In the genomic region with DNA sequence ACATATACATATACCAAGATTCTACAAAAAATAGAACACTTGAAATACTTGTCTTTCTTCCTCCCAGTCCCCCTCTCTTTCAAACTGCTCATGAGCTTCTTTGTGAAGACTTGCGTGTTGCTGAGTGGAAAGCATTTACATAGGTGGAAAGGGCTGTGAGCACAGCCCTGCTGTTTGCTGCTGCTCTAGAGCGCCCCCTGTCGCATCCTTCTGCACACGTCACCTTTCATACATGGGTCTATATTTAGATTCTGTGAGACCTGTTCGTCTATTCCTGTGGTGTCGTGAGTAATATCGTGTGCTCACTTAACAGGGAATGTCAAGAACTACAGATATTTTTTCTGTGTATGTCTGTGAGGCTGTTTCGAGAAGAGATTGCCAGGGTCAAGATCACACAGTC, we compare ENCODE assay signal across 8 mouse cellular contexts. TPM values are rescaled to one million over a fixed set of nuclear protein-coding genes. Genes with fewer than 3 reads are reported as not detected.
DNase-seq lines count a peak whose midpoint lies in the region; ATAC-seq and TF ChIP-seq lines count a peak whose summit lies in the region.

No protein-coding gene starts in this region.

- H3K4me3 ChIP-seq in hindbrain, embryonic 14.5 days (replicated peaks; ENCODE audit: low read length) = no peak overlapping the region
- H3K4me3 ChIP-seq in hindbrain, embryonic 12.5 days = no peak overlapping the region
- H3K4me3 ChIP-seq in liver, adult 2 months (ENCODE audit: insufficient read depth, low read depth, low read length) = no peak overlapping the region

- peak; percentile 83 for TF ChIP-seq CTCF in Patski (IDR thresholded peaks at IDR 0.05)
- TF ChIP-seq CTCF in liver, adult 2 months (IDR thresholded peaks at IDR 0.05; ENCODE audit: low read depth, low read length) = peak; percentile 94

- CTCF ChIA-PET in Patski (lab: Charles Lee) = interaction anchor here (0.7 to 1.3 kb wide), 7 partner anchors 10 to 27 kb away, joined by 3 to 5 read pairs (median 3); no protein-coding TSS in a partner anchor

- in situ Hi-C loops in Patski (cut with MboI; ENCODE audit: low pct_unique_long_range_greater_than_20kb) = no loop called here

- no peaks in the 10 kb centered on the region for H3K27me3 ChIP-seq in hindbrain, embryonic 14.5 days (ENCODE audit: control insufficient read depth, insufficient read depth, low read length)
- H3K27me3 ChIP-seq in hindbrain, embryonic 12.5 days = no peaks in the 10 kb centered on the region
- peaks cover 26% of the 10 kb centered on the region for H3K27me3 ChIP-seq in Patski
- H3K27me3 ChIP-seq in liver, adult 2 months (ENCODE audit: control insufficient read depth, insufficient read depth, low read length) = no peaks in the 10 kb centered on the region

- no peaks in the 10 kb centered on the region for H3K79me2 ChIP-seq in liver, adult 2 months (ENCODE audit: control insufficient read depth, insufficient read depth, low read length)

- H3K27ac ChIP-seq in hindbrain, embryonic 14.5 days = no peak overlapping the region
- H3K27ac ChIP-seq in hindbrain, embryonic 12.5 days = no peak overlapping the region
- H3K27ac ChIP-seq in liver, adult 2 months (replicated peaks; ENCODE audit: insufficient read depth, low read depth, low read length) = no peak overlapping the region

- POLR2A ChIA-PET in Patski (lab: Charles Lee) = no interaction called here

- no peaks in the 10 kb centered on the region for H3K36me3 ChIP-seq in hindbrain, embryonic 14.5 days (replicated peaks; ENCODE audit: control insufficient read depth, insufficient read depth)
- no peaks in the 10 kb centered on the region for H3K36me3 ChIP-seq in hindbrain, embryonic 12.5 days
- no peaks in the 10 kb centered on the region for H3K36me3 ChIP-seq in liver, adult 2 months (ENCODE audit: control insufficient read depth, insufficient read depth, low read length)

- DNase-seq in hindbrain, embryonic 14.5 days (ENCODE audit: low spot score) = peak; percentile 66
- DNase-seq in Patski (ENCODE audit: low read depth, low spot score) = no peak
- DNase-seq in embryo, embryonic 10.5 days (ENCODE audit: low spot score) = peak; percentile 76
- DNase-seq in liver, adult 2 months (ENCODE audit: extremely low read depth, low read depth, low spot score) = peak; percentile 50
- peak; percentile 43 for DNase-seq in ovary, postnatal 36 days (ENCODE audit: low spot score)
- no peak for DNase-seq in spleen, postnatal 4 days (ENCODE audit: low spot score in 2 of 2)

- no peak for ATAC-seq in hindbrain, embryonic 14.5 days (ENCODE audit: low FRiP score)
- ATAC-seq in hindbrain, embryonic 12.5 days (ENCODE audit: low FRiP score) = no peak
- ATAC-seq in Patski = no peak
- peak; percentile 90 to 94 for ATAC-seq in hematopoietic stem cell, adult 5-6 weeks (replicated peaks in 1 of 2; ENCODE audit: insufficient read depth in 1 of 2, low FRiP score in 2 of 2, low TSS enrichment in 1 of 2, low read depth in 1 of 2, poor library complexity in 2 of 2, severe bottlenecking in 2 of 2)

- no peak for TF ChIP-seq POLR2A in liver, adult 2 months (IDR thresholded peaks at IDR 0.05; ENCODE audit: extremely low read depth, insufficient read depth, low read length)

- no peaks in the 10 kb centered on the region for H3K9me3 ChIP-seq in hindbrain, embryonic 14.5 days (ENCODE audit: control insufficient read depth, low read length)
- H3K9me3 ChIP-seq in hindbrain, embryonic 12.5 days (replicated peaks) = no peaks in the 10 kb centered on the region

- H3K4me1 ChIP-seq in hindbrain, embryonic 14.5 days (replicated peaks; ENCODE audit: control insufficient read depth, insufficient read depth, low read length) = no peaks in the 10 kb centered on the region
- H3K4me1 ChIP-seq in hindbrain, embryonic 12.5 days = no peaks in the 10 kb centered on the region
- H3K4me1 ChIP-seq in liver, adult 2 months (ENCODE audit: control insufficient read depth, insufficient read depth, low read length) = no peaks in the 10 kb centered on the region

- no peak overlapping the region for H3K9ac ChIP-seq in hindbrain, embryonic 14.5 days
- no peak overlapping the region for H3K9ac ChIP-seq in hindbrain, embryonic 12.5 days
- H3K9ac ChIP-seq in liver, adult 2 months (ENCODE audit: low read depth, low read length) = no peak overlapping the region

- H3K4me2 ChIP-seq in hindbrain, embryonic 14.5 days (replicated peaks) = no peak overlapping the region
- no peak overlapping the region for H3K4me2 ChIP-seq in hindbrain, embryonic 12.5 days (replicated peaks)

- WGBS in hindbrain, embryonic 14.5 days = 19% methylated on average over 8 of the region's 8 CpGs
- WGBS in hindbrain, embryonic 12.5 days = 25% methylated on average over 8 of the region's 8 CpGs
- 6% methylated on average over 8 of the region's 8 CpGs for WGBS in liver, adult 2 months

RNA-seq across cellular contexts. Expression of gene Foxa2, which starts 35.5 kb away (rescaled TPM):
- polyA plus RNA-seq in hindbrain, embryonic 14.5 days (2014; fragmentation: Nextera tagmentation; extraction: Ambion mirVana) = 2.1 and 2.2 TPM in 2 replicates
- polyA plus RNA-seq in hindbrain, embryonic 12.5 days (2016; fragmentation: Nextera tagmentation; extraction: Ambion mirVana) = 4.3 and 5.2 TPM in 2 replicates
- polyA plus RNA-seq in Patski (2021) = 3.0 TPM
- total RNA-seq in hematopoietic stem cell, adult 5-6 weeks (2017) = not detected in 2 replicates
- total RNA-seq in liver, adult 2 months (2014; rRNA removed) = 11.2 and 14.2 TPM in 2 replicates
- 66.4 and 103 TPM in 2 replicates for polyA plus RNA-seq in liver, adult 2 months (2012; rRNA removed)

Comparison
In these comparisons a context has a peak if more than half of its experiments do, and no peak if none do; other contexts are left out.
1. ATAC-seq: peak in hematopoietic stem cell, adult 5-6 weeks (2 of 2); none in hindbrain, embryonic 14.5 days (single experiment), hindbrain, embryonic 12.5 days (single experiment) and Patski (single experiment).
2. DNase-seq: peak in hindbrain, embryonic 14.5 days (single experiment), embryo, embryonic 10.5 days (single experiment), liver, adult 2 months (single experiment) and ovary, postnatal 36 days (single experiment); none in Patski (single experiment) and spleen, postnatal 4 days (0 of 2).
3. RNA of gene Foxa2, which starts 35.5 kb away (polyA plus RNA-seq): 66.4 to 103 TPM in liver, adult 2 months; 4.3 to 5.2 TPM in hindbrain, embryonic 12.5 days, 3.0 TPM in Patski (single experiment) and 2.1 to 2.2 TPM in hindbrain, embryonic 14.5 days; every median in the first group is over 10 times any median in the second.